ENCODE assay signal across 17 mouse cellular contexts in the genomic region with DNA sequence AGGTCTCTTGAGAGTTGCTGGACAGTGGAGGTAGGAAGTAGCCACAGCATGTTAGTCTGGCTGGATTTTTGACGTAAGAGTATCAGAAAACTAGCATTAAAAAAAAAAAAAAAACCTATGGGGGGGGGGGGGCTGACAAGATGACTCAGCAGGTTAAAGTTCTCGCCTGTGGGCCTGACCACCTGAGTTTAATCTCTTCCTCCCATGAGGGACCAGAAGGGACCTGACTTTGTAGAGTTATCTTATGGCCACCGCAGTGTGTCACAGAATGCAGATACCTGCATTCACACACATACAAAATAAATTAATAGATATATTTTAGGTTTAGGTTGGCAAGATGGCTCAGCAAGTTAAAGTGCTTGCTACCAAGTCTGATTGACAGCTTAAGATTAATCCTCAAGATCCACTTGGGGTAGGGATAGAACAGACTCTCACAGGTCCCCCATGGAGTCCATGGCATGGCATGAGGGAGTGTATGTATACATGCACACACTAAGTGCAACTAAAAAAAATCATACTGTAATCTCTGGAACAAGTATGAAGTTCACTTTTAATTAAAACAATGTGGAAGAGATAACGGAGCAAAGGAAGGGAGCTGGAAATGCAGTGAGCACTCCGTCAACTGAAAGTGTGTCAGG.
"Had no signal": no experiment of that assay in that cellular context is flagged by ENCODE, and none has a peak within 500 bp of the region (broad histone marks: within the 10 kb centered on the region; RNA-seq: fewer than 3 reads in every experiment).

No protein-coding gene starts in this region.

- DNase-seq: kidney, adult 8-10 months; kidney, postnatal 25 days; layer of hippocampus, adult 9-11 months; layer of hippocampus, postnatal 36 days; lung, embryonic 14.5 days; lung, postnatal 10 days; lung, postnatal 4 days; right cerebral cortex, postnatal 14 days; thymus, adult 2 months; thymus, postnatal 25 days had no signal

- H3K4me2 ChIP-seq: limb, embryonic 15.5 days; lung, embryonic 14.5 days; midbrain, embryonic 12.5 days; neural tube, embryonic 13.5 days; stomach, embryonic 15.5 days had no signal

- H3K27ac ChIP-seq: limb, embryonic 15.5 days; midbrain, embryonic 12.5 days; neural tube, embryonic 13.5 days; stomach, embryonic 15.5 days had no signal

- H3K4me3 ChIP-seq: limb, embryonic 15.5 days; megakaryocyte, embryonic 14.5 days; midbrain, embryonic 12.5 days; neural tube, embryonic 13.5 days; stomach, embryonic 15.5 days had no signal

- H3K9me3 ChIP-seq: limb, embryonic 15.5 days; megakaryocyte, embryonic 14.5 days; midbrain, embryonic 12.5 days; neural tube, embryonic 13.5 days; stomach, embryonic 15.5 days had no signal

- H3K36me3 ChIP-seq: limb, embryonic 15.5 days; midbrain, embryonic 12.5 days; neural tube, embryonic 13.5 days; stomach, embryonic 15.5 days had no signal

- ATAC-seq: intestine, embryonic 16.5 days; midbrain, embryonic 16.5 days had no signal

- H3K9ac ChIP-seq: limb, embryonic 15.5 days; lung, embryonic 14.5 days; midbrain, embryonic 12.5 days; neural tube, embryonic 13.5 days; stomach, embryonic 15.5 days had no signal

- H3K27me3 ChIP-seq: limb, embryonic 15.5 days; megakaryocyte, embryonic 14.5 days; midbrain, embryonic 12.5 days; neural tube, embryonic 13.5 days; stomach, embryonic 15.5 days had no signal
